Mouse (Mus musculus): Measurements from ENCODE around the gene Gm10134.
"Not testable (repeated sequence)": the region's sequence is repeated elsewhere in the genome, so short reads cannot be mapped to it uniquely, and the experiment has no call there.

Gm10134 gene

GRCm38 (mm10) chr2:28504676-28505075 lies 1.2 kb upstream of the Gm10134 start:
- DNase-seq (ENCODE audit: extremely low spot score, low spot score): no peak

GRCm38 (mm10) chr2:28506291-28506690 lies 396 bp downstream of the Gm10134 start:
- DNase-seq (ENCODE audit: extremely low spot score, low spot score): no peak

- not testable (repeated sequence) for DNase-seq (ENCODE audit: extremely low spot score, low spot score)
Observed at GRCm38 (mm10) chr2:28511600-28511999, 5.7 kb downstream of the Gm10134 start.

- DNase-seq (ENCODE audit: extremely low spot score, low spot score): peak; percentile 72
Observed at GRCm38 (mm10) chr2:28512798-28513401, 7.0 kb downstream of the Gm10134 start, which contains the start of gene Ralgds. Ralgds (plus strand) TSS chr2:28513125.

GRCm38 (mm10) chr2:28513431-28514370 lies 7.8 kb downstream of the Gm10134 start:
- DNase-seq (ENCODE audit: extremely low spot score, low spot score): peak; percentile 69

- DNase-seq (ENCODE audit: extremely low spot score, low spot score): peak; percentile 87
Observed at GRCm38 (mm10) chr2:28514489-28514888, 8.6 kb downstream of the Gm10134 start.

- DNase-seq (ENCODE audit: extremely low spot score, low spot score): peak; percentile 74
Observed at GRCm38 (mm10) chr2:28517206-28517909, 11.5 kb downstream of the Gm10134 start.

- no peak for DNase-seq (ENCODE audit: extremely low spot score, low spot score)
Observed at GRCm38 (mm10) chr2:28518231-28518630, 12.3 kb downstream of the Gm10134 start.

- DNase-seq (ENCODE audit: extremely low spot score, low spot score): no peak
Observed at GRCm38 (mm10) chr2:28520581-28520980, 14.7 kb downstream of the Gm10134 start.

GRCm38 (mm10) chr2:28521571-28522151 lies 15.8 kb downstream of the Gm10134 start:
- no peak for DNase-seq (ENCODE audit: extremely low spot score, low spot score)

- no peak for DNase-seq (ENCODE audit: extremely low spot score, low spot score)
Observed at GRCm38 (mm10) chr2:28522166-28522565, 16.3 kb downstream of the Gm10134 start.

- DNase-seq (ENCODE audit: extremely low spot score, low spot score): no peak
Observed at GRCm38 (mm10) chr2:28523643-28524117, 17.8 kb downstream of the Gm10134 start.

GRCm38 (mm10) chr2:28524406-28524805 lies 18.5 kb downstream of the Gm10134 start:
- no peak for DNase-seq (ENCODE audit: extremely low spot score, low spot score)

- peak; percentile 60 for DNase-seq (ENCODE audit: extremely low spot score, low spot score)
Observed at GRCm38 (mm10) chr2:28525219-28525942, 19.5 kb downstream of the Gm10134 start.

GRCm38 (mm10) chr2:28525943-28526876 lies 20.3 kb downstream of the Gm10134 start:
- no peak for DNase-seq (ENCODE audit: extremely low spot score, low spot score)

GRCm38 (mm10) chr2:28527436-28528353 lies 21.8 kb downstream of the Gm10134 start:
- DNase-seq (ENCODE audit: extremely low spot score, low spot score): no peak

GRCm38 (mm10) chr2:28528354-28528730 lies 22.4 kb downstream of the Gm10134 start:
- DNase-seq (ENCODE audit: extremely low spot score, low spot score): no peak

- DNase-seq (ENCODE audit: extremely low spot score, low spot score): no peak
Observed at GRCm38 (mm10) chr2:28529856-28530255, 24.0 kb downstream of the Gm10134 start.

All from neural tube, embryonic 10.5 days (tissue).